Mouse (Mus musculus): Measurements from ENCODE around the gene Gm3448.
"Not testable (repeated sequence)": the region's sequence is repeated elsewhere in the genome, so short reads cannot be mapped to it uniquely, and the experiment has no call there.

GRCm38 (mm10) chr17:14978362-14979038, 62.8 kb downstream of the Gm3448 start, which contains the start of the genes 9030025P20Rik and Gm3417:
- TF ChIP-seq CTCF, EP300 (IDR thresholded peaks at IDR 0.05; ENCODE audit: low read depth): not testable (repeated sequence)

All from liver, embryonic 14.5 days (tissue).